Mouse (Mus musculus): ENCODE data around the gene Taar5. TPM values are rescaled to one million over a fixed set of nuclear protein-coding genes. Genes with fewer than 3 reads are reported as not detected.
A peak's percentile ranks its signal among the peaks of the same experiment; 100 is the strongest.

Taar5 gene
- polyA plus RNA-seq, 1 experiment = not detected

GRCm38 (mm10) chr10:23959071-23959470 lies 11.4 kb upstream of the Taar5 start:
- 52% methylated on average over 3 of the region's 3 CpGs for WGBS
- H3K27ac ChIP-seq (ENCODE audit: insufficient read depth, low read depth, low read length) = no peak overlapping the region
- TF ChIP-seq CTCF (IDR thresholded peaks at IDR 0.05; ENCODE audit: insufficient read depth, low read depth, low read length) = no peak
- no peak for TF ChIP-seq POLR2A (IDR thresholded peaks at IDR 0.05; ENCODE audit: insufficient read depth, low read depth, low read length)
- no peaks in the 10 kb centered on the region for H3K4me1 ChIP-seq (ENCODE audit: control insufficient read depth, insufficient read depth, low read length)
- H3K4me3 ChIP-seq (ENCODE audit: insufficient read depth, low read depth, low read length) = no peak overlapping the region

DNA sequence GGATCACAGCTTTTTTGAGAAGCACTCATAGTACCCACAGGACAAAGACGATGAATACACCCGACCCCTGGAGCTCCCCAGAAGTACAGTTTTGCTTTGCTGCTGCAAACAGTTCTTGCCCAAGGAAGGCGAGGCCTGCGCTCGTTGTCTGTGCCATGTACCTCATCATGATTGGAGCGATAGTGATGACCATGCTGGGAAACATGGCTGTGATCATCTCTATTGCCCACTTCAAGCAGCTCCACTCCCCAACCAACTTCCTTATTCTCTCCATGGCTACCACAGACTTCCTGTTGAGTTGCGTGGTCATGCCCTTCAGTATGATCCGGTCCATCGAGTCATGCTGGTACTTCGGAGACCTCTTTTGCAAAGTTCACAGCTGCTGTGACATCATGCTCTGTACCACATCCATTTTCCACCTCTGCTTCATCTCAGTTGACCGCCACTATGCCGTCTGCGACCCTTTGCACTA lies 10.0 kb upstream of the Taar5 start, which contains the start of gene Taar4:
Gene Taar4, plus strand, starts transcription at position 51 of the 472 bp plus-strand sequence.
- Histone ChIP-seq H3K4me3 (ENCODE audit: insufficient read depth, low read depth, low read length) (no peak within 1 kb of the TSS), H3K27ac (ENCODE audit: insufficient read depth, low read depth, low read length) (no peak within 1 kb of the TSS), H3K4me1 (ENCODE audit: control insufficient read depth, insufficient read depth, low read length) (no peaks in the 10 kb centered on the region)
- no peak for TF ChIP-seq POLR2A (IDR thresholded peaks at IDR 0.05; ENCODE audit: insufficient read depth, low read depth, low read length)
- no peak for TF ChIP-seq CTCF (IDR thresholded peaks at IDR 0.05; ENCODE audit: insufficient read depth, low read depth, low read length)
- WGBS = 96% methylated on average over 13 of the region's 13 CpGs

DNA sequence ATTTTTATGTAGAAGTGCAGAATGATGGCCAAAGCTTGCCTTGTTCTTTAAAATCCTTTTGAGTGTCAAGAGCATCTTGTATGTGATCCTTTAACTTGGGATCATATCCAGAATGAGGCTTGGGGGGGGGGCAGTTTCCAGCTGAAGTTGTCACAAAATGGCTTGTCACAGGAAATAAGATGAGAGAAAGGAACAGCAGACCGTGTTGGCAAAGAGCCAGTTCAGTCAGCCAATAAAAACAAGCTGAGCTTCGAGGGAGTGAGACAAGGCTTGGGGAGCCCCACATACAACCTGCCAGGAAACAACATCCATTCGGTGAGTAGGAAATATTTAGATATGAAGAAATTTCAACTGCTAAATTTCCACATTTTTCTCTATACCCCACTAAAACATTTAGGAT lies 7.1 kb upstream of the Taar5 start:
- no peak overlapping the region for H3K27ac ChIP-seq (ENCODE audit: insufficient read depth, low read depth, low read length)
- no peak overlapping the region for H3K4me3 ChIP-seq (ENCODE audit: insufficient read depth, low read depth, low read length)
- no peaks in the 10 kb centered on the region for H3K4me1 ChIP-seq (ENCODE audit: control insufficient read depth, insufficient read depth, low read length)
- TF ChIP-seq CTCF (IDR thresholded peaks at IDR 0.05; ENCODE audit: insufficient read depth, low read depth, low read length) = no peak
- 52% methylated on average over 3 of the region's 3 CpGs for WGBS

GRCm38 (mm10) chr10:23964921-23965610 lies 5.4 kb upstream of the Taar5 start:
- no peaks in the 10 kb centered on the region for H3K4me1 ChIP-seq (ENCODE audit: control insufficient read depth, insufficient read depth, low read length)
- no peak overlapping the region for H3K4me3 ChIP-seq (ENCODE audit: insufficient read depth, low read depth, low read length)
- 94% methylated on average over 6 of the region's 6 CpGs for WGBS
- no peak overlapping the region for H3K27ac ChIP-seq (ENCODE audit: insufficient read depth, low read depth, low read length)
- no peak for TF ChIP-seq POLR2A (IDR thresholded peaks at IDR 0.05; ENCODE audit: insufficient read depth, low read depth, low read length)
- no peak for TF ChIP-seq CTCF (IDR thresholded peaks at IDR 0.05; ENCODE audit: insufficient read depth, low read depth, low read length)

GRCm38 (mm10) chr10:23971256-23971655 lies 750 bp downstream of the Taar5 start:
- WGBS = 90% methylated on average over 5 of the region's 5 CpGs
- H3K4me1 ChIP-seq (ENCODE audit: control insufficient read depth, insufficient read depth, low read length) = no peaks in the 10 kb centered on the region
- H3K4me3 ChIP-seq (ENCODE audit: insufficient read depth, low read depth, low read length) = no peak overlapping the region
- no peak for TF ChIP-seq POLR2A (IDR thresholded peaks at IDR 0.05; ENCODE audit: insufficient read depth, low read depth, low read length)
- TF ChIP-seq CTCF (IDR thresholded peaks at IDR 0.05; ENCODE audit: insufficient read depth, low read depth, low read length) = no peak
- no peak overlapping the region for H3K27ac ChIP-seq (ENCODE audit: insufficient read depth, low read depth, low read length)

GRCm38 (mm10) chr10:23977958-23978357 lies 7.5 kb downstream of the Taar5 start:
- Histone ChIP-seq H3K4me1 (ENCODE audit: control insufficient read depth, insufficient read depth, low read length) (no peaks in the 10 kb centered on the region), H3K4me3 (ENCODE audit: insufficient read depth, low read depth, low read length) (no peak overlapping the region), H3K27ac (ENCODE audit: insufficient read depth, low read depth, low read length) (no peak overlapping the region)
- TF ChIP-seq POLR2A (IDR thresholded peaks at IDR 0.05; ENCODE audit: insufficient read depth, low read depth, low read length) (no peak), CTCF (IDR thresholded peaks at IDR 0.05; ENCODE audit: insufficient read depth, low read depth, low read length) (no peak)
- WGBS = 79% methylated on average over 4 of the region's 4 CpGs

- Histone ChIP-seq H3K4me3 (ENCODE audit: insufficient read depth, low read depth, low read length) (no peak overlapping the region), H3K4me1 (ENCODE audit: control insufficient read depth, insufficient read depth, low read length) (no peaks in the 10 kb centered on the region), H3K27ac (ENCODE audit: insufficient read depth, low read depth, low read length) (no peak overlapping the region)
- WGBS = 37% methylated on average over 16 of the region's 16 CpGs
- TF ChIP-seq CTCF (IDR thresholded peaks at IDR 0.05; ENCODE audit: insufficient read depth, low read depth, low read length) (peak; percentile 56), POLR2A (IDR thresholded peaks at IDR 0.05; ENCODE audit: insufficient read depth, low read depth, low read length) (no peak)
Measured at GRCm38 (mm10) chr10:23978901-23979705, 8.6 kb downstream of the Taar5 start.

DNA sequence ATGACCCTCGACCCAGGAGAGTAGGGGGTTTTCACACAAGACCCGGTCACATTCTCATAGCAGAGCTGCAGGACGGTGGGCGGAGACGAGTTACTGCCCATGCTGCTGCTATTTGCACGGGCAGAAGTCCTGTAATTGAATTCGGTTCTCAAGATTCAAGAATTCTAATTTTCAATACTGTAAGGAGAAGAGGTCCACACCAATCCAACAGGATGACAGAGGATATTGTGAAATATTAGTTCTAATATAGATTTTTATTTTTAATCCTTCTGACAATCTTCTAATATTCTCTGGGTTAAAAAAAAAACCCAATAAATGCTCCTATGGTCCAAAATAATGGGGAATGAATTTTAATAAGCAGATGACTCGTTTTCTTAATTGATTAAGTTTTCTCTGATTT lies 15.0 kb downstream of the Taar5 start, which contains the start of gene Taar6:
Gene Taar6, minus strand, starts transcription at position 101 of the 400 bp plus-strand sequence.
- Histone ChIP-seq H3K4me1 (ENCODE audit: control insufficient read depth, insufficient read depth, low read length) (no peaks in the 10 kb centered on the region), H3K27ac (ENCODE audit: insufficient read depth, low read depth, low read length) (no peak within 1 kb of the TSS), H3K4me3 (ENCODE audit: insufficient read depth, low read depth, low read length) (no peak within 1 kb of the TSS)
- no peak for TF ChIP-seq CTCF (IDR thresholded peaks at IDR 0.05; ENCODE audit: insufficient read depth, low read depth, low read length)
- TF ChIP-seq POLR2A (IDR thresholded peaks at IDR 0.05; ENCODE audit: insufficient read depth, low read depth, low read length) = no peak
- WGBS = 84% methylated on average over 8 of the region's 8 CpGs

DNA sequence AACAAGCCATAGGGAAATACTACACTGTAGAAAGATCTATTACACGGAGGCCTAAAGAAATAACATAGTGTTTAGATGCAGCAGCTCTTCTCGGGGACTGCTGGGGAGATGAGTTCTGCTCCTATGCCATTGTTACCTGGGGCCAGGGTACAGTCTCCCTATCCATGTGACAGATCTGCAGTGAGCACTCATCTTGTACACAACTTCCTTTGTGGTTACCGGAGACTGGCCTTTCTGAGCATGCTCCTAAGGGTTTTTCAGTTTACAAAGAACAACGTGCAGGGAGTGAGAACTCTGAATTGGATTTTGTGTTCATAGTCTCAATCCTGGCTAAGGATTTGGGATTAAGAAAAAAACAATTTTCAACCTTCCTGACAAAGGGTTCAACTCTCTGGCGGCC lies 15.9 kb downstream of the Taar5 start:
- 75% methylated on average over 5 of the region's 5 CpGs for whole genome bisulfite sequencing
- Histone ChIP-seq H3K4me1 (ENCODE audit: control insufficient read depth, insufficient read depth, low read length) (no peaks in the 10 kb centered on the region), H3K4me3 (ENCODE audit: insufficient read depth, low read depth, low read length) (no peak overlapping the region), H3K27ac (ENCODE audit: insufficient read depth, low read depth, low read length) (no peak overlapping the region)
- TF ChIP-seq POLR2A (IDR thresholded peaks at IDR 0.05; ENCODE audit: insufficient read depth, low read depth, low read length) (no peak), CTCF (IDR thresholded peaks at IDR 0.05; ENCODE audit: insufficient read depth, low read depth, low read length) (no peak)
